Comparison of ENCODE assay signal across 7 mouse cellular contexts in the genomic region with DNA sequence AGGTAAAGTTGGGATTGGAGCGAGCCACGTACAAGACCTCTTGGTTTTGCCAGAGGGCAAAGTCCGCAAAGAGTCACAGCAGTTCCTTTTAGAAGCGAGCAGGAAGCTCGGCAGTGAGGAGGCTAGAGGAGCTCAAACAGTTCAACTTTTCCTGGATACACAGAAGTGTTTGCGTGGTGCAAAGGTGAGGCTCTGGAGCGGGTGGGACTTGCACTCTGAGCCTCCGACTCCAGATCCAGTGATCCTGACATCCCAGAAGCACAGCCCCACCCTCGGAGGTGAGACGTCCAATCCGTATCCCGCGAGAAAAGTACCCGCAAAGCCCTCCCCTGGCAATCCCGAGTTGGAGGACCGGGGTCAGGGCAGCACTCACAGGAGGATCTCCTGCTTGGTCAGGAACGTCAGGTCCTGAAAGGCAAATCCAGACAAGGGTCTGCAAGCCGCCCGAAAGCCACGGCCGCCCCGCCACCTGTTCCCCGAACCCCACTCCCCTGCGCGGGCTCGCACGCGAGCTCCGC. TPM values are rescaled to one million over a fixed set of nuclear protein-coding genes. Genes with fewer than 3 reads are reported as not detected.
DNase-seq lines count a peak whose midpoint lies in the region; ATAC-seq and TF ChIP-seq lines count a peak whose summit lies in the region.

No protein-coding gene starts in this region.

- no peaks in the 10 kb centered on the region for H3K27me3 ChIP-seq in spleen, adult 2 months (ENCODE audit: control insufficient read depth, insufficient read depth, low read length)
- no peaks in the 10 kb centered on the region for H3K27me3 ChIP-seq in embryonic facial prominence, embryonic 14.5 days (replicated peaks; ENCODE audit: control insufficient read depth, insufficient read depth, low read length)

- no peak for TF ChIP-seq POLR2A in spleen, adult 2 months (IDR thresholded peaks at IDR 0.05; ENCODE audit: low read depth, low read length)

- peak; percentile 45; the same call in 1 of the 2 replicates for ATAC-seq in embryonic facial prominence, embryonic 14.5 days (ENCODE audit: low read depth)

- TF ChIP-seq CTCF in spleen, adult 2 months (IDR thresholded peaks at IDR 0.05; ENCODE audit: extremely low read depth, insufficient read depth, insufficient read length, insufficient replicate concordance) = no peak

- H3K4me1 ChIP-seq in spleen, adult 2 months (ENCODE audit: control insufficient read depth, insufficient read depth, insufficient read length) = peaks cover 11% of the 10 kb centered on the region
- H3K4me1 ChIP-seq in embryonic facial prominence, embryonic 14.5 days (ENCODE audit: control insufficient read depth, insufficient read depth, low read length) = peaks cover 6% of the 10 kb centered on the region; the same call in 1 of the 2 replicates

- peak overlapping the region; percentile 79 for H3K4me3 ChIP-seq in spleen, adult 2 months (ENCODE audit: extremely low read depth, insufficient read depth, insufficient read length)
- peak overlapping the region; percentile 74 for H3K4me3 ChIP-seq in embryonic facial prominence, embryonic 14.5 days (ENCODE audit: low read depth, low read length)

- no peak for DNase-seq in spleen, adult 2 months (ENCODE audit: low read depth in 1 of 2, low spot score in 2 of 2)
- no peak for DNase-seq in spleen, adult 12 weeks (ENCODE audit: low spot score)
- peak; percentile 27 for DNase-seq in embryonic facial prominence, embryonic 14.5 days (ENCODE audit: low spot score)
- DNase-seq in kidney, adult 9 months = peak; percentile 86
- peak; percentile 68 for DNase-seq in lung, postnatal 36 days
- no peak for DNase-seq in gastrocnemius, postnatal 25 days
- DNase-seq in B cell, adult 2 months = no peak

- H3K9me3 ChIP-seq in embryonic facial prominence, embryonic 14.5 days (ENCODE audit: control insufficient read depth, low read length) = no peaks in the 10 kb centered on the region

- H3K4me2 ChIP-seq in embryonic facial prominence, embryonic 14.5 days (ENCODE audit: low read depth, low read length) = peak overlapping the region; percentile 91

- peaks cover 9% of the 10 kb centered on the region for H3K36me3 ChIP-seq in spleen, adult 2 months (ENCODE audit: control insufficient read depth, insufficient read depth, low read length)
- peaks cover 13% of the 10 kb centered on the region for H3K36me3 ChIP-seq in embryonic facial prominence, embryonic 14.5 days (ENCODE audit: control insufficient read depth, insufficient read depth, low read length)

- peak overlapping the region; percentile 59 for H3K27ac ChIP-seq in spleen, adult 2 months (ENCODE audit: insufficient read depth, low read length)
- no peak overlapping the region for H3K27ac ChIP-seq in embryonic facial prominence, embryonic 14.5 days (replicated peaks; ENCODE audit: low read depth, low read length)

- WGBS in spleen, adult 2 months = under 1% methylated on average over 28 of the region's 29 CpGs
- WGBS in embryonic facial prominence, embryonic 14.5 days = 2% methylated on average over 28 of the region's 29 CpGs

- H3K9ac ChIP-seq in embryonic facial prominence, embryonic 14.5 days (ENCODE audit: low read depth, low read length) = peak overlapping the region; percentile 70

RNA-seq across cellular contexts. Expression of a gene that starts 0.6 kb away (rescaled TPM):
- 117 and 118 TPM in 2 replicates for polyA plus RNA-seq in spleen, adult 2 months (2012; rRNA removed)
- polyA plus RNA-seq in embryonic facial prominence, embryonic 14.5 days (2014; fragmentation: Nextera tagmentation; extraction: Ambion mirVana) = 73.7 and 89.1 TPM in 2 replicates
- total RNA-seq in gastrocnemius, postnatal 25 days (2021) = 1 to 10 TPM; 5.8 to 8.5 TPM

RNA-seq across cellular contexts. Expression of a gene that starts 0.6 kb away (rescaled TPM):
- polyA plus RNA-seq in spleen, adult 2 months (2012; rRNA removed) = 3.0 and 3.7 TPM in 2 replicates
- 2.0 and 2.6 TPM in 2 replicates for polyA plus RNA-seq in embryonic facial prominence, embryonic 14.5 days (2014; fragmentation: Nextera tagmentation; extraction: Ambion mirVana)
- total RNA-seq in gastrocnemius, postnatal 25 days (2021) = under 1 TPM; 0.77 to 0.91 TPM

RNA-seq across cellular contexts. Expression of a gene that starts 14.1 kb away (rescaled TPM):
- polyA plus RNA-seq in spleen, adult 2 months (2012; rRNA removed) = 0.25 and 0.31 TPM in 2 replicates
- polyA plus RNA-seq in embryonic facial prominence, embryonic 14.5 days (2014; fragmentation: Nextera tagmentation; extraction: Ambion mirVana) = 0.35 and 0.79 TPM in 2 replicates
- total RNA-seq in gastrocnemius, postnatal 25 days (2021) = not detected

RNA-seq across cellular contexts. Expression of a gene that starts 29.0 kb away (rescaled TPM):
- 14.9 and 21.5 TPM in 2 replicates for polyA plus RNA-seq in spleen, adult 2 months (2012; rRNA removed)
- polyA plus RNA-seq in embryonic facial prominence, embryonic 14.5 days (2014; fragmentation: Nextera tagmentation; extraction: Ambion mirVana) = 45.7 and 45.8 TPM in 2 replicates
- total RNA-seq in gastrocnemius, postnatal 25 days (2021) = 10 to 100 TPM; 20.4 to 22.4 TPM

RNA-seq across cellular contexts. Expression of a gene that starts 37.4 kb away (rescaled TPM):
- polyA plus RNA-seq in spleen, adult 2 months (2012; rRNA removed) = 10.4 and 11.0 TPM in 2 replicates
- 7.0 TPM in 2 replicates for polyA plus RNA-seq in embryonic facial prominence, embryonic 14.5 days (2014; fragmentation: Nextera tagmentation; extraction: Ambion mirVana)
- total RNA-seq in gastrocnemius, postnatal 25 days (2021) = 1 to 10 TPM; 2.9 to 3.7 TPM

Comparison
In these comparisons a context has a peak if more than half of its experiments do, and no peak if none do; other contexts are left out.
1. DNase-seq: peak in embryonic facial prominence, embryonic 14.5 days (single experiment), kidney, adult 9 months (single experiment) and lung, postnatal 36 days (single experiment); none in spleen, adult 2 months (0 of 2), spleen, adult 12 weeks (single experiment), gastrocnemius, postnatal 25 days (single experiment) and B cell, adult 2 months (0 of 2).